Mouse (Mus musculus) liver, embryonic 15.5 days (tissue): ENCODE measurements around the gene Rftn1. TPM values are rescaled to one million over a fixed set of nuclear protein-coding genes. Genes with fewer than 3 reads are reported as not detected.

Experiments used
- ATAC-seq: fragments of 200-750 bp; cut with Nextera tagmentation; 2 replicates; pipeline ENCODE4 v1.8.0; 2017; ENCODE audit warnings: moderate number of reproducible peaks, mild to moderate bottlenecking, moderate library complexity; ENCODE audit not compliant: insufficient read depth
- H3K27ac ChIP-seq: fragments of 300-500 bp; sonication (generic); replicated peaks from 2 replicates; pipeline ENCODE4 v1.5.1; 2015; ENCODE audit warnings: mild to moderate bottlenecking, inconsistent platforms
- H3K27me3 ChIP-seq: fragments of 300-500 bp; sonication (generic); 2 replicates; pipeline ENCODE4 v1.6.1; 2015; ENCODE audit warnings: mild to moderate bottlenecking, inconsistent platforms
- H3K36me3 ChIP-seq: fragments of 300-500 bp; sonication (generic); replicated peaks from 2 replicates; pipeline ENCODE4 v1.6.1; 2015; ENCODE audit warnings: moderate library complexity, mild to moderate bottlenecking, inconsistent platforms
- H3K4me1 ChIP-seq: fragments of 300-500 bp; sonication (generic); replicated peaks from 2 replicates; pipeline ENCODE4 v1.6.1; 2015; ENCODE audit warnings: inconsistent platforms
- H3K4me2 ChIP-seq: fragments of 300-500 bp; sonication (generic); 2 replicates; pipeline ENCODE4 v1.6.1; 2015; ENCODE audit warnings: moderate library complexity, mild to moderate bottlenecking, inconsistent platforms
- H3K4me3 ChIP-seq: fragments of 300-500 bp; sonication (generic); replicated peaks from 2 replicates; pipeline ENCODE4 v1.5.1; 2015; ENCODE audit warnings: mild to moderate bottlenecking, inconsistent platforms
- H3K9ac ChIP-seq: fragments of 300-500 bp; sonication (generic); 2 replicates; pipeline ENCODE4 v1.6.1; 2015; ENCODE audit warnings: moderate library complexity, mild to moderate bottlenecking, inconsistent platforms
- H3K9me3 ChIP-seq: fragments of 300-500 bp; sonication (generic); replicated peaks from 2 replicates; pipeline ENCODE4 v1.6.1; 2016; ENCODE audit warnings: inconsistent platforms
- whole genome bisulfite sequencing: fragments of 180-500 bp; shearing (Covaris S2); methylation state at CpG from one replicate; pipeline ENCODE4 v1.1.7; 2015; ENCODE audit warnings: mixed read lengths; ENCODE audit not compliant: insufficient replicate concordance; 5-methylcytosine and 5-hydroxymethylcytosine counted together
- polyA plus RNA-seq: library from polyadenylated mRNA; unstranded; fragments of >200 nt; fragmentation: Nextera tagmentation; extraction: Ambion mirVana; gene quantifications from 2 replicates; pipeline ENCODE4 v1.2.1, GENCODE M21; 2015

Rftn1 gene
- polyA plus RNA-seq, 1 experiment from 2014 or later, result 3.9 TPM

GRCm38 (mm10) chr17:50070822-50071601 lies 119.5 kb downstream of the Rftn1 start:
- peak overlapping the region; percentile 89 for H3K27ac ChIP-seq
- ATAC-seq, result peak; percentile 61
- H3K9ac ChIP-seq, result no peak overlapping the region

GRCm38 (mm10) chr17:50069897-50070636 lies 120.4 kb downstream of the Rftn1 start:
- H3K4me2 ChIP-seq, result peak overlapping the region; percentile 54
- WGBS, result 10% methylated on average over 10 of the region's 10 CpGs
- peak; percentile 69 for ATAC-seq
- H3K4me3 ChIP-seq, result peak overlapping the region; percentile 21
- H3K27me3 ChIP-seq, result no peaks in the 10 kb centered on the region
- no peaks in the 10 kb centered on the region for H3K36me3 ChIP-seq
- H3K27ac ChIP-seq, result peak overlapping the region; percentile 89
- H3K4me1 ChIP-seq, result peaks cover 39% of the 10 kb centered on the region
- H3K9me3 ChIP-seq, result no peaks in the 10 kb centered on the region
- H3K9ac ChIP-seq, result peak overlapping the region; percentile 50

More at GRCm38 (mm10) chr17:50070822-50071601, 119.5 kb downstream of the Rftn1 start:
- Histone ChIP-seq H3K4me2 (peak overlapping the region; percentile 54), H3K4me1 (peaks cover 39% of the 10 kb centered on the region), H3K4me3 (no peak overlapping the region), H3K27me3 (no peaks in the 10 kb centered on the region), H3K9me3 (no peaks in the 10 kb centered on the region), H3K36me3 (no peaks in the 10 kb centered on the region)
- 20% methylated on average over 7 of the region's 7 CpGs for WGBS

GRCm38 (mm10) chr17:50069205-50069604 lies 121.3 kb downstream of the Rftn1 start:
- Histone ChIP-seq H3K4me2 (peak overlapping the region; percentile 54; the same call in 1 of the 2 replicates), H3K4me1 (peaks cover 39% of the 10 kb centered on the region), H3K27ac (peak overlapping the region; percentile 89), H3K27me3 (no peaks in the 10 kb centered on the region), H3K9ac (no peak overlapping the region), H3K36me3 (no peaks in the 10 kb centered on the region), H3K4me3 (no peak overlapping the region), H3K9me3 (no peaks in the 10 kb centered on the region)
- no peak for ATAC-seq
- 62% methylated on average over 5 of the region's 5 CpGs for WGBS

GRCm38 (mm10) chr17:50068681-50069138 lies 121.8 kb downstream of the Rftn1 start:
- Histone ChIP-seq H3K27me3 (no peaks in the 10 kb centered on the region), H3K9ac (no peak overlapping the region), H3K4me1 (peaks cover 39% of the 10 kb centered on the region), H3K4me2 (0 out of 2 replicates have a peak overlapping the region, but pooled peaks have one; percentile 3), H3K9me3 (no peaks in the 10 kb centered on the region), H3K27ac (peak overlapping the region; percentile 89), H3K36me3 (no peaks in the 10 kb centered on the region), H3K4me3 (no peak overlapping the region)
- no peak for ATAC-seq
- WGBS, result 62% methylated on average over 10 of the region's 10 CpGs

GRCm38 (mm10) chr17:50067774-50068680 lies 122.4 kb downstream of the Rftn1 start:
- Histone ChIP-seq H3K9me3 (no peaks in the 10 kb centered on the region), H3K27ac (peak overlapping the region; percentile 89; the same call in 1 of the 2 replicates), H3K4me2 (0 out of 2 replicates have a peak overlapping the region, but pooled peaks have one; percentile 3), H3K9ac (no peak overlapping the region), H3K27me3 (no peaks in the 10 kb centered on the region), H3K4me1 (peaks cover 39% of the 10 kb centered on the region), H3K36me3 (no peaks in the 10 kb centered on the region), H3K4me3 (no peak overlapping the region)
- ATAC-seq, result no peak
- 77% methylated on average over 5 of the region's 5 CpGs for WGBS

- H3K27me3 ChIP-seq, result no peaks in the 10 kb centered on the region
- H3K9ac ChIP-seq, result no peak overlapping the region
- no peak overlapping the region for H3K4me2 ChIP-seq
- no peak for ATAC-seq
- no peaks in the 10 kb centered on the region for H3K9me3 ChIP-seq
- H3K36me3 ChIP-seq, result no peaks in the 10 kb centered on the region
- peaks cover 39% of the 10 kb centered on the region for H3K4me1 ChIP-seq
- no peak overlapping the region for H3K4me3 ChIP-seq
- no peak overlapping the region for H3K27ac ChIP-seq
- 89% methylated on average over 8 of the region's 8 CpGs for WGBS
Observed at GRCm38 (mm10) chr17:50066822-50067713, 123.4 kb downstream of the Rftn1 start.

- Histone ChIP-seq H3K4me1 (peaks cover 11% of the 10 kb centered on the region), H3K27me3 (no peaks in the 10 kb centered on the region), H3K36me3 (no peaks in the 10 kb centered on the region)
Observed at GRCm38 (mm10) chr17:50063832-50064627, 126.4 kb downstream of the Rftn1 start.

GRCm38 (mm10) chr17:50062649-50063048 lies 127.8 kb downstream of the Rftn1 start:
- no peak for ATAC-seq
- no peak overlapping the region for H3K4me3 ChIP-seq
- H3K9me3 ChIP-seq, result no peaks in the 10 kb centered on the region
- H3K4me2 ChIP-seq, result no peak overlapping the region
- no peak overlapping the region for H3K9ac ChIP-seq
- H3K27ac ChIP-seq, result no peak overlapping the region
- 66% methylated on average over 4 of the region's 4 CpGs for WGBS
- H3K27me3 ChIP-seq, result no peaks in the 10 kb centered on the region
- no peaks in the 10 kb centered on the region for H3K36me3 ChIP-seq
- no peaks in the 10 kb centered on the region for H3K4me1 ChIP-seq

More at GRCm38 (mm10) chr17:50063832-50064627, 126.4 kb downstream of the Rftn1 start:
- no peak overlapping the region for H3K4me2 ChIP-seq
- H3K4me3 ChIP-seq, result no peak overlapping the region
- no peak overlapping the region for H3K27ac ChIP-seq
- 79% methylated on average over 13 of the region's 13 CpGs for WGBS
- ATAC-seq, result no peak
- H3K9ac ChIP-seq, result no peak overlapping the region
- H3K9me3 ChIP-seq, result no peaks in the 10 kb centered on the region

GRCm38 (mm10) chr17:50061446-50061845 lies 129.0 kb downstream of the Rftn1 start:
- WGBS, result 77% methylated on average over 4 of the region's 4 CpGs
- Histone ChIP-seq H3K36me3 (no peaks in the 10 kb centered on the region), H3K9ac (no peak overlapping the region), H3K9me3 (no peaks in the 10 kb centered on the region), H3K4me1 (no peaks in the 10 kb centered on the region), H3K27me3 (no peaks in the 10 kb centered on the region), H3K27ac (no peak overlapping the region), H3K4me2 (no peak overlapping the region), H3K4me3 (no peak overlapping the region)
- ATAC-seq, result no peak
